Mouse (Mus musculus) layer of hippocampus, adult 8-10 months (tissue): ENCODE measurements at regions not wholly inside any gene's neighbourhood (a gene's known extent, or its start where the extent isn't known, plus 50 kb on each side); places are given as distances from the start of the nearest gene placed in this dataset.

Experiments
- DNase-seq, 2 experiments: peaks; one replicate each; pipeline ENCODE4 v3.0.0; 2022; ENCODE audit warnings: low spot score in 2 of 2

- no peak for DNase-seq
These were observed 157.7 kb upstream of the 4930535I16Rik start for GRCm38 (mm10) chr4:124075551-124075950.

- no peak for DNase-seq
These were observed 155.8 kb upstream of the 4930535I16Rik start for GRCm38 (mm10) chr4:124073646-124074045.

GRCm38 (mm10) chr4:124064601-124065000, 146.8 kb upstream of the 4930535I16Rik start:
- DNase-seq, result no peak

GRCm38 (mm10) chr4:124063269-124064100, 145.7 kb upstream of the 4930535I16Rik start:
- DNase-seq, result no peak

GRCm38 (mm10) chr4:124057607-124058006, 139.8 kb upstream of the 4930535I16Rik start:
- DNase-seq, result no peak

- DNase-seq, result no peak
These were observed 136.5 kb upstream of the 4930535I16Rik start for GRCm38 (mm10) chr4:124054240-124054760.

GRCm38 (mm10) chr4:124053340-124054038, 135.7 kb upstream of the 4930535I16Rik start:
- no peak for DNase-seq

GRCm38 (mm10) chr4:124052387-124052786, 134.6 kb upstream of the 4930535I16Rik start:
- peak; percentile 29 to 41 for DNase-seq

- peak; percentile 17 to 65 for DNase-seq
These were observed 130.6 kb upstream of the 4930535I16Rik start for GRCm38 (mm10) chr4:124048348-124048831.

- DNase-seq, result no peak
These were observed 130.1 kb upstream of the 4930535I16Rik start for GRCm38 (mm10) chr4:124047898-124048297.

GRCm38 (mm10) chr4:124036483-124036882, 118.7 kb upstream of the 4930535I16Rik start:
- no peak for DNase-seq

- DNase-seq, result peak in 1 of 2 experiments; percentile 8
These were observed 117.8 kb upstream of the 4930535I16Rik start for GRCm38 (mm10) chr4:124035657-124036061.

GRCm38 (mm10) chr4:124035192-124035591, 117.4 kb upstream of the 4930535I16Rik start:
- DNase-seq, result peak in 1 of 2 experiments; percentile 24

- DNase-seq, result no peak
These were observed 110.2 kb upstream of the 4930535I16Rik start for GRCm38 (mm10) chr4:124028061-124028460.

GRCm38 (mm10) chr4:124016401-124016800, 98.6 kb upstream of the 4930535I16Rik start:
- DNase-seq, result no peak

GRCm38 (mm10) chr4:124015323-124015722, 97.5 kb upstream of the 4930535I16Rik start:
- DNase-seq, result no peak

GRCm38 (mm10) chr4:124012406-124012805, 94.6 kb upstream of the 4930535I16Rik start:
- DNase-seq, result no peak

GRCm38 (mm10) chr4:124008725-124009124, 90.9 kb upstream of the 4930535I16Rik start:
- no peak for DNase-seq

GRCm38 (mm10) chr4:124005626-124006315, 87.9 kb upstream of the 4930535I16Rik start:
- DNase-seq, result no peak

GRCm38 (mm10) chr4:124002760-124003159, 84.9 kb upstream of the 4930535I16Rik start:
- no peak for DNase-seq

- DNase-seq, result no peak
These were observed 84.3 kb upstream of the 4930535I16Rik start for GRCm38 (mm10) chr4:124002105-124002504.
